Mouse (Mus musculus) limb, embryonic 13.5 days (tissue): ENCODE measurements around the gene Hfe2. TPM values are rescaled to one million over a fixed set of nuclear protein-coding genes. Genes with fewer than 3 reads are reported as not detected.
A peak's percentile ranks its signal among the peaks of the same experiment; 100 is the strongest.

Experiments
- ATAC-seq: fragments of 200-750 bp; cut with Nextera tagmentation; 2 replicates; pipeline ENCODE4 v1.8.0; 2017; ENCODE audit warnings: low read depth, moderate number of reproducible peaks, moderate TSS enrichment; ENCODE audit not compliant: low FRiP score
- H3K27ac ChIP-seq: fragments of 300-500 bp; sonication (generic); 2 replicates; pipeline ENCODE4 v1.5.1; 2015; ENCODE audit warnings: inconsistent platforms, mild to moderate bottlenecking, moderate library complexity
- H3K27me3 ChIP-seq: fragments of 300-500 bp; sonication (generic); 2 replicates; pipeline ENCODE4 v1.6.1; 2015; ENCODE audit warnings: mild to moderate bottlenecking, inconsistent platforms
- H3K36me3 ChIP-seq: fragments of 300-500 bp; sonication (generic); 2 replicates; pipeline ENCODE4 v1.6.1; 2015; ENCODE audit warnings: inconsistent platforms, mild to moderate bottlenecking, moderate library complexity
- H3K4me1 ChIP-seq: fragments of 300-500 bp; sonication (generic); 2 replicates; pipeline ENCODE4 v1.6.1; 2015; ENCODE audit warnings: inconsistent platforms
- H3K4me2 ChIP-seq: fragments of 300-500 bp; sonication (generic); replicated peaks from 2 replicates; pipeline ENCODE4 v1.6.1; 2015; ENCODE audit warnings: inconsistent platforms, mild to moderate bottlenecking, moderate library complexity
- H3K4me3 ChIP-seq: fragments of 300-500 bp; sonication (generic); 2 replicates; pipeline ENCODE4 v1.5.1; 2015; ENCODE audit warnings: moderate library complexity, mild to moderate bottlenecking, inconsistent platforms
- H3K9ac ChIP-seq: fragments of 300-500 bp; sonication (generic); 2 replicates; pipeline ENCODE4 v1.6.1; 2015; ENCODE audit warnings: mild to moderate bottlenecking, inconsistent platforms
- H3K9me3 ChIP-seq: fragments of 300-500 bp; sonication (generic); 2 replicates; pipeline ENCODE4 v1.6.1; 2016; ENCODE audit warnings: inconsistent platforms
- WGBS: fragments of 180-500 bp; shearing (Covaris S2); methylation state at CpG from one replicate; pipeline ENCODE4 v1.1.7; 2015; 5-methylcytosine and 5-hydroxymethylcytosine counted together
- polyA plus RNA-seq: library from polyadenylated mRNA; unstranded; fragments of >200 nt; fragmentation: Nextera tagmentation; extraction: Ambion mirVana; gene quantifications from 2 replicates; pipeline ENCODE4 v1.2.1, GENCODE M21; 2015

Gene Hfe2
- polyA plus RNA-seq, 1 experiment from 2014 or later: 10.6 TPM

DNA sequence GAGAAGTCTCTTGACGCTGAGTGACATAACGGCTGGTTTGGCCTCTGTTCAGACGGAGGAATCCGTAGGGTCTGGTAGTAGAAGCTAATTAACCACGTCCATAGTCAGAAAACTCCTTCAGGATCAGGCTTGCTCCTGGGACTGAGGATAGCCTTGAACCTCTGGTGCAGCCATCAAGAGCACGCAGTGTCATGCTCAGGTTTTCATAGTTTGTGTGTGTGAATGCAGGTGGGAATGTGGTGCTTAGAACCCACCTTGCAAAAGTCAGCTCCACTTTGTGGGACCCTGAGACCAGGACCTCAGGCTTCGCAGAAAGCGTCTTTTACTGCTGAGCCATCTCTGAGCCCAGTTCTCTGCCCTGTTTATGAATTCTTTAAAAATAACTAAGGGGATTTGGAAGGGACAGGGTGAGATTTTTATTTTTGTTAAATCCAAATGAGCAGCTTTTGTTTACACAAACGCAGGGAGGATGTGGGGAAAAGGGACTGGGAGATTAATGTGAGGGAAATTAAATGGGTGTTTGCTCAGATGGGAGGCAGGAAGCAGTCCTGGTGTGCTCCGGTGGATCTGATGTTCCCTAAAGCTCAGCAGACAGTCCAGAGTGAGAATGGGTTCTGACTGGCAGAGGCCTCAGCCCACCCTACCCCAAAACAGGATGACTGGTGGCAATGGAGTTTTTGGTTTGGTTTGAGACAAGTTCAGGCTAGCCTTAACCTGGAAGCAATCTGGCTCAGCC is 37.1 kb downstream of the Hfe2 start:
- Histone ChIP-seq H3K27me3 (no peaks in the 10 kb centered on the region), H3K4me2 (0 out of 2 replicates have a peak overlapping the region, but pooled peaks have one; percentile 7), H3K4me3 (no peak overlapping the region), H3K9ac (no peak overlapping the region), H3K4me1 (peaks cover 40% of the 10 kb centered on the region), H3K9me3 (no peaks in the 10 kb centered on the region), H3K36me3 (peaks cover 26% of the 10 kb centered on the region), H3K27ac (peak overlapping the region; percentile 44; the same call in 1 of the 2 replicates)
- WGBS: 59% methylated on average over 10 of the region's 10 CpGs
- ATAC-seq: no peak

DNA sequence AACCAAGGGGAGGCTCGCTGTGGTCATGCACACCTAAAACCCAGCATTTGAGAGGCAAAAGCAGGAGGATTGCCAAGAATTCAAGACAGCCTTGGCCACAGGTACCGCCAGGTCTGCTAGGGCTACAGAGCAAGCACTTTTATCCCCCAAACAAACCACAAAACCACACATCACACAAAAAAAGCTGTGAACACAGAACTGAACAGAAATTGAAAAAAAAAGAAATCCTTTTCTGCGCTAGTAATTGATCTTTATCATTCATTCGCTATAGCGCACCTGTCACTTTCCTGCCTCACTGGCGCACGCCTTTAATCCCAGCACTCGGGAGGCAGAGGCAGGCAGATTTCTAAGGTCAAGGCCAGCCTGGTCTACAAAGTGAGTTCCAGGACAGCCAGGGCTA is 38.3 kb downstream of the Hfe2 start:
- H3K27ac ChIP-seq: no peak overlapping the region
- H3K9me3 ChIP-seq: no peaks in the 10 kb centered on the region
- no peaks in the 10 kb centered on the region for H3K27me3 ChIP-seq
- peaks cover 26% of the 10 kb centered on the region for H3K36me3 ChIP-seq
- no peak for ATAC-seq
- no peak overlapping the region for H3K4me2 ChIP-seq
- 86% methylated on average over 8 of the region's 8 CpGs for WGBS
- H3K4me3 ChIP-seq: no peak overlapping the region
- H3K9ac ChIP-seq: no peak overlapping the region
- H3K4me1 ChIP-seq: peaks cover 39% of the 10 kb centered on the region

DNA sequence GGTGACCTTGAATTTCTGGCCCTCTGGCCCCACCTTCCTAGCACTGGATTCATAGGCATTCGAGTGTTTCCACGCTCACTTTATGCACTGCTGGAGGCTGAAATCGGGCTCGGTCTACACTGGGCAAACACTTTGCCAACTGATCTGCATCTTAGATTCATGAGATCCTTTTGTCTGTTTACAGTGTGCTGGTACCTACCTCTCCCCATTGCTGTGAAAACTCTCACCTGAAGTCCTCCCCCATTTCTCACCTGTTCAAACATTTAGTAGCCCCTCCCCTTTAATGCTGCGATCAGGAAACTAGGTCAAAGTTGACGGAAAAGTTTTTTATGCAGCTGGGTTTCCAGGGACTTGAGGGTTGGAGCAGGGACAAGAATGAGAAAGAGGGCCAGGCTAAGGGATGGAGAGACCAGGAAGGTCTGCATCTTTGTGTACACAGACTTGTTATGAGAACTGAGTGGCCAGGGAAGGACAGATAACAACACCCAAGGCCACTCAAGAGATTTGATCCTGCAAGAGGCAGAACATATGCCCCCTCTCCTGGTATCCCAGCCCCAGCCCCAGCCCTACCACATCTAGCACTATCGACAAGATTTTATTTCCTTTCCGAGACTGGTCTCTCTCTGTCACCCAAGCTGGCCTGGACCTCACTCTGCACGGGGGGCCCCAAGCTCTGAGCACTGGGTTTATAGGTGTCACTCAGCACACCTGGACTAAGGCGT is 39.1 kb downstream of the Hfe2 start:
- peak overlapping the region; percentile 14; the same call in 1 of the 2 replicates for H3K4me2 ChIP-seq
- H3K27me3 ChIP-seq: no peaks in the 10 kb centered on the region
- ATAC-seq: no peak
- H3K9me3 ChIP-seq: no peaks in the 10 kb centered on the region
- peak overlapping the region; percentile 25; the same call in 1 of the 2 replicates for H3K9ac ChIP-seq
- 46% methylated on average over 10 of the region's 10 CpGs for WGBS
- no peak overlapping the region for H3K4me3 ChIP-seq
- H3K4me1 ChIP-seq: peaks cover 37% of the 10 kb centered on the region
- H3K36me3 ChIP-seq: peaks cover 26% of the 10 kb centered on the region
- H3K27ac ChIP-seq: peak overlapping the region; percentile 33; the same call in 1 of the 2 replicates

DNA sequence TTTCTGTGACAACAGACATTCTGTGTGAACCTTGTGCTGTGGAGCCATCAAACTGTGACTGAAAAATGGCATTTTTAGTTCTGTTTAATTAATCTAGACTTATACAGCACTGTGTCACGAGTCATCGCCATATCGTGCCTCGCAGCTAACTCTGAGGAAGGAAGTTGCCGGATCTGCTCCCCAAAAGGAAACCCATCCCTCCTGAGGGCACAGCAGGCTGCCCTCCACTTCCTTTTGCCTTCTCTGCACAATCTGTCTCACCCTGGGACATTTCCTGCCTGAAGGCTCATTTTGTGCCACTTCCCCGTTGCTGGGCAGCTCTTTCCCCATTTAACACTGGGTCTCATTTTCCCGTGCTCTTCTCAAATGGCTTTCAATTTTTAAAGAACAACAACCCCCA is 39.7 kb downstream of the Hfe2 start:
- H3K27ac ChIP-seq: no peak overlapping the region
- ATAC-seq: no peak
- 43% methylated on average over 7 of the region's 7 CpGs for WGBS
- peak overlapping the region; percentile 14; the same call in 1 of the 2 replicates for H3K4me2 ChIP-seq
- H3K9me3 ChIP-seq: no peaks in the 10 kb centered on the region
- peak overlapping the region; percentile 25; the same call in 1 of the 2 replicates for H3K9ac ChIP-seq
- H3K36me3 ChIP-seq: peaks cover 22% of the 10 kb centered on the region
- no peaks in the 10 kb centered on the region for H3K27me3 ChIP-seq
- no peak overlapping the region for H3K4me3 ChIP-seq
- H3K4me1 ChIP-seq: peaks cover 32% of the 10 kb centered on the region

DNA sequence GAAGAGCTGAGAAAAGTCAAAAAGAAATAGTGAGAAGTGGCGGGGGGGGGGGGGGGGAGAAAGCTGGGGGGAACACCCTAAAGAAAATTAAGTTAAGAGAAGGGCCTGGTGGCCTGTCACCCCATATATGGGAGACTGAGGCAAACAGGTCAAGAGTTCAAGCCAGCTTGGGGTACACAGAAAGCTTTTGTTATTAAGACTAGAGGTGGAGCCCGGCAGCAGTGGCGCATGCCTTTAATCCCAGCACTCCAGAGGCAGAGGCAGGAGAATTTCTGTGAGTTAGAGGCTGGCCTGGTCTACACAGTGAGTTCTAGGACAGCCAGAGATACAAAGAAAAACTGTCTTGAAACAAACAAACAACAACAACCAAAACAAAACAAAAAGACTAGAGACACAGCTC is 40.1 kb downstream of the Hfe2 start:
- no peak overlapping the region for H3K4me2 ChIP-seq
- H3K9ac ChIP-seq: no peak overlapping the region; the same call in 1 of the 2 replicates
- no peaks in the 10 kb centered on the region for H3K27me3 ChIP-seq
- H3K36me3 ChIP-seq: peaks cover 17% of the 10 kb centered on the region
- H3K4me3 ChIP-seq: no peak overlapping the region
- no peak overlapping the region for H3K27ac ChIP-seq
- no peak for ATAC-seq
- no peaks in the 10 kb centered on the region for H3K9me3 ChIP-seq
- 81% methylated on average over 3 of the region's 3 CpGs for WGBS
- H3K4me1 ChIP-seq: peaks cover 27% of the 10 kb centered on the region

DNA sequence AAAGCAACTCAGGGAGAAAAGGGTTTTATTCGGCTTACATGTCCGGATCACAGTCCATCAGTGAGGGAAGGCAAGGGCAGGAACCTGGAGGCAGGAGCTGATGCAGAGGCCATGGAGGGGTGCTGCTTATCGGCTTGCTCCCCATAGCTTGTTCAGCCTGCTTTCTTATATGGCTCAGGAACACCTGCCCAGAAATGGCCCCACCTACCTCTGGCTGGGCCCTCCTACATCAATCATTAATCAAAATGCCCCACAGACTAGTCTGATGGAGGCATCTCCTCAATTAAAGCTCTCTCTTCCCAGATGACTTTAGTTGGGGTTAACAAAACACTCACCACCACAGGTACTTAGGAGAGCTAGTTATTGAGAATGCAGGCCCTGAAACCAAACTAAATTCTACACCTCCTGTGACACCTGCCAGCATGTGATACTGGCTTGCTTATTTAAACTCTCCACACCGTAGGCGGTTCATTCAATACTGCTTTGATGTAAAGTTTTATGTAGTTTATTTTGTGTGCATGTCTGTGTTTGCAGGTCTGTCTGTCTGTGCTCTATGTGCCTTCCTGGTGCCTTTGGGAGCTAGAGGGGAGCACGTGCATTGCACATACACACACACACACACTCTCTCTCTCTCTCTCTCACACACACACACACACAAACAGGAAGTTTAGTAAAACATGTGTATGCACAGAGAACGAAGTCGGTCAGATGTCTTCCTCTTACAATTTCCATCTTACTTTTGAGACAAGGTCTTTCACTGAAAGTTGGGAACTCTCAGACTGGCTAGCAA is 41.9 kb downstream of the Hfe2 start:
- H3K9ac ChIP-seq: no peak overlapping the region
- no peak for ATAC-seq

DNA sequence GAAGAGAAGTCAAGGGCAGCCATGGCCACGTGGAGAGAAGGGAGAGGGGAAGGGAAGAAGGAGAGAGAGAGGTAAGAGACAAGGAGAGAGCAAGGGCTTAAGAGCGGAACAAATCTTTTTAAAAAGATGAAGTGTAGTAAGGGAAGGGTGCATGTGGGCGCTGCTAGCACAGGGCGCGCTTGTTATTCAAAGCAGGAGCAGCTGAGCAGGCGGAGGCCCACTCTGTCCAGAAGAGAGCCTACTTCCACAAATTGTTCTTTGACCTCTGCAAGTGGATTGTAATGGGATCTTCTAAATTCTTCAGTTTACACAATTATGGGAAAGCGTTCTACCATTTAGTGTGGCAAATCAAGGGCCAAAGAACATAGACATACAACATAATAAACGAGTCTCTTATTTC is 43.6 kb downstream of the Hfe2 start:
- Histone ChIP-seq H3K36me3 (no peaks in the 10 kb centered on the region), H3K9me3 (no peaks in the 10 kb centered on the region), H3K27ac (peak overlapping the region; percentile 39; the same call in 1 of the 2 replicates), H3K4me1 (peaks cover 12% of the 10 kb centered on the region), H3K27me3 (no peaks in the 10 kb centered on the region), H3K9ac (no peak overlapping the region), H3K4me3 (no peak overlapping the region), H3K4me2 (no peak overlapping the region)
- no peak for ATAC-seq
- 86% methylated on average over 8 of the region's 8 CpGs for WGBS

More for the DNA sequence above, 41.9 kb downstream of the Hfe2 start:
- peaks cover 12% of the 10 kb centered on the region for H3K4me1 ChIP-seq
- H3K27me3 ChIP-seq: no peaks in the 10 kb centered on the region
- no peak overlapping the region for H3K4me2 ChIP-seq
- peaks cover 1% of the 10 kb centered on the region; the same call in 1 of the 2 replicates for H3K36me3 ChIP-seq
- H3K4me3 ChIP-seq: no peak overlapping the region
- no peaks in the 10 kb centered on the region for H3K9me3 ChIP-seq
- WGBS: 77% methylated on average over 8 of the region's 8 CpGs
- no peak overlapping the region for H3K27ac ChIP-seq

DNA sequence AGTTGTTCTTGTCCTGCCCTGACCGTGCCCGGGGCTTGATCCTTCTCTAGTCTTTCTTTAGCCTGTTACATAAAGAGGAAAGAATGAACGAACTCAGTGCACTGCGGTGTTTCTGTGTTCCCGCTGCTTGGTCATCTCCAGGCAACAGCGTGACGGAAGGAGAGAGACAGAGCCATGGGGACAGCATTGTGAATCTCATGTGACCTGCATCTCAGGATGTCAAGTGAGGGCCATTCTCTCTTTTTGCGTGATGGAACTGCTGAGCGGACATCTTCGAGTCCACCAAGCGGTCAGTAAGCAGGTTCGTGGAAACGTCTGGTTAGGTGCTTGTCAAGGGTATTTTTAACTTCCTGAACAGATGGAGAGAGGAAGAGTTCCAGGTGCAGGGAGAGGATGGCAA is 44.5 kb downstream of the Hfe2 start:
- Histone ChIP-seq H3K9me3 (no peaks in the 10 kb centered on the region), H3K4me2 (no peak overlapping the region), H3K36me3 (no peaks in the 10 kb centered on the region), H3K9ac (no peak overlapping the region), H3K4me1 (peaks cover 3% of the 10 kb centered on the region), H3K27me3 (no peaks in the 10 kb centered on the region), H3K27ac (no peak overlapping the region), H3K4me3 (no peak overlapping the region)
- no peak for ATAC-seq
- 91% methylated on average over 13 of the region's 13 CpGs for WGBS

DNA sequence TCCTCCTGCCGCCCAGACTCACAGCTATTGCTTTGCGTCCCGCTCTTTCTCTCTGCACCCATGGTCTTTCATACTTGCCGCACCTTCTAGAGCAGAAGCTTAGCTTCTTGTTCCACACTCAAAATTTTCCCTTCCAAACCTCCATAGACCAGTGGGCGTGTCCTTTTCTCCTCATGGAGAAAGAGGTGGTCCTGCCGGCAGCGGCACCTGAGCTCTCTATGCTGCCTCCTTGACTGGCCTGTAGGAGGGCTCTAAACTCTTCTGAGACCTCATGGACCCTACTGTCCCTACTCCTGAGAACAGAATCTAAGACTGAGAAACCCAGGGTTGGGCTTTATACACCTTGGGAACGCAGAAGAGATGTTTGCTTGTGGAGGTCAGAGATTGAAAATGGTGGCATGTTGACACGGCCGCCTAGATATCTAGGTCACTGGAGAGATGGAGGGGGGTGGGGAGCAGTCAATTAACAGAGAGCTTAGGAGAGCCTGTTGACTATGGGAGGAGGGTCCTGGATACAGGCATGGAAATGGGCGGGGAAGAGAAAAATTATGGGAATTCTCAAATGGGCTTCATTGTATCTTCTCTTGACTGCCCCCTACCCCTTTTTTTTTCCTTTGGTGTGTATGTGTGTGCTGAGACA is 45.1 kb downstream of the Hfe2 start:
- H3K27me3 ChIP-seq: no peaks in the 10 kb centered on the region
- no peak for ATAC-seq
- H3K4me3 ChIP-seq: no peak overlapping the region
- no peak overlapping the region for H3K9ac ChIP-seq
- no peak overlapping the region for H3K4me2 ChIP-seq
- H3K36me3 ChIP-seq: no peaks in the 10 kb centered on the region
- H3K27ac ChIP-seq: no peak overlapping the region
- no peaks in the 10 kb centered on the region for H3K4me1 ChIP-seq
- no peaks in the 10 kb centered on the region for H3K9me3 ChIP-seq
- WGBS: 85% methylated on average over 11 of the region's 11 CpGs

DNA sequence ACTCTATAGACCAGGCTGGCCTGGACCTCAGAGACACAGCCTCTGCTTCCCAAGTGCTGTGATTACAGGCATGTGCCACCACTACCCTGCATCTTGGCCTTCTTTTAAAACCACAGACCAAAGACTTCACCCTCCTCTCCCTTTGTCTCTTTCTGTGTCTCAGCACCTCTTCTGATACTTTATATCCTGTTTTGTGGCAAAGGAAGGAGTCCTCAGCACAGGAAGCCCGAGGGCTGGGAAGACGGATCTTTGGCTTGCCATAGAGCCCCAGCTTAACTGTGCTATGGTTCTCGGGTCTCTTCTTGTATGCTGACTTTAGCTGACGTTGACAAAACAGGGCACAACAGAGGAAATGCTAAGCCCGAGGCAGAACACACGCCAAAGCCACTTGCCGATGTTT is 45.7 kb downstream of the Hfe2 start:
- H3K4me1 ChIP-seq: peaks cover 1% of the 10 kb centered on the region; the same call in 1 of the 2 replicates
- no peaks in the 10 kb centered on the region for H3K36me3 ChIP-seq
- H3K4me2 ChIP-seq: no peak overlapping the region
- H3K9ac ChIP-seq: no peak overlapping the region
- H3K9me3 ChIP-seq: no peaks in the 10 kb centered on the region
- H3K27ac ChIP-seq: no peak overlapping the region
- ATAC-seq: no peak
- WGBS: 73% methylated on average over 7 of the region's 7 CpGs
- H3K4me3 ChIP-seq: no peak overlapping the region
- H3K27me3 ChIP-seq: no peaks in the 10 kb centered on the region

DNA sequence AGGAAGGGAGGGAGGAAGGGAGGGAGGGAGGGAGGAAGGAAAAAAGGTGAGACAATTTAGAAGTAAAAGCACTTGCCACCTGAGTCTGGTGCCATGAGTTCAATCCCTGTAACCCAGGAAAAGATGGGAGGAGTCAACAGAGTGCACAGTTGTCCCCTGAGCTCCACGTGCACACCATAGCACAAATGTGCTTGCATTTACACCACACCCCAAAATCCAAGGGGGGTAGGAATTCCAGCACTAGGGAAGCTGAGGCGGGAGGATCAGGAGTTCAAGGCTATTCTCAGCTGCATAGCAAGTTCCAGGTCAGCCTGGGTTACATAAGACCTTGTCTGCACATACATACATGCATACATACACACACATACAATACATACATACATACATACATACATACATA is 46.4 kb downstream of the Hfe2 start:
- Histone ChIP-seq H3K9ac (no peak overlapping the region), H3K4me1 (peaks cover 8% of the 10 kb centered on the region; the same call in 1 of the 2 replicates), H3K36me3 (no peaks in the 10 kb centered on the region), H3K27me3 (no peaks in the 10 kb centered on the region), H3K4me2 (no peak overlapping the region), H3K9me3 (no peaks in the 10 kb centered on the region), H3K4me3 (no peak overlapping the region), H3K27ac (no peak overlapping the region)
- 72% methylated on average over 2 of the region's 2 CpGs for WGBS
- ATAC-seq: no peak
